Mouse (Mus musculus): ENCODE measurements around the gene Agbl1. TPM values are rescaled to one million over a fixed set of nuclear protein-coding genes. Genes with fewer than 3 reads are reported as not detected.
"Not testable (repeated sequence)": the region's sequence is repeated elsewhere in the genome, so short reads cannot be mapped to it uniquely, and the experiment has no call there.

Agbl1 gene
- polyA plus RNA-seq, 1 experiment: not detected

DNA sequence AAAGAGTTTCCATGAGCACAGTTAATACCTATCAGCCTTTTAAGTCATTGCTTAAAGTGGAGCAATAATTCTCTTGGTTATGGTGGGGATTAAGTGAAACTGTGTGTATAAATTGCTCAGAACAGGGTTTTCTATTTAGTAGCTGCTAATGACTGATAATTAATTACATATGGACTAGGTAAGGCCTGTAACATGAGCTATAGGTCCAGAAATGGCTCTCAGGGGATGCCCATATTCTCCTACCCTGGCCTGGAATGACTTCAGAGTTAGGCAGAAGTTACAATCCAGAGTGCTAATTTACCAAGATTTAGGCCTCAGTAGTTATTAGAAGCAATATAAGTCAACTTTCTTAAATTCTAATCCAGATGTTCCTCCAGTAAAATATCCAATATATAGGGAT, 317.6 kb downstream of the Agbl1 start:
- no peak for DNase-seq (ENCODE audit: low read depth, low spot score)

DNA sequence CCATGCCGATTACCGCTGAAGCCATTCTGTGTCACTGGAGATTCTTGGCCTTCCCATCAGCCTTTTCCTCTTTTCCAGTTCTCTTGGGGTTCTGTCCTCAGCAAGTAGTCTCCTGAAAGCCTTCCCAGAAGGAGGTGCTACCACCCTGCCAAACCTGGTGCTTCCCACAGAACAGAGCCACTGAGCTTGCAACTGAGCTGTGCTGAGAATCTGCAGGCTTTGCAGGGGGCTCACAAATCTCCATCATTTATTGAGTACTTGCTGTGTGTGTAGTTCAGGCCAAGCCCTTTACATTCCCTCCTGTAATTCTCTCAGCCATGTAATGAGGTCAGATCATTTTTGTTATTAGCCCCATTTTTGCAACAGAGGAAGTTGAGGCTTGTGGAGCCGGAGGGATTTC, 322.2 kb downstream of the Agbl1 start:
- DNase-seq (ENCODE audit: low read depth, low spot score): no peak
- 37% methylated on average over 3 of the region's 3 CpGs for WGBS

DNA sequence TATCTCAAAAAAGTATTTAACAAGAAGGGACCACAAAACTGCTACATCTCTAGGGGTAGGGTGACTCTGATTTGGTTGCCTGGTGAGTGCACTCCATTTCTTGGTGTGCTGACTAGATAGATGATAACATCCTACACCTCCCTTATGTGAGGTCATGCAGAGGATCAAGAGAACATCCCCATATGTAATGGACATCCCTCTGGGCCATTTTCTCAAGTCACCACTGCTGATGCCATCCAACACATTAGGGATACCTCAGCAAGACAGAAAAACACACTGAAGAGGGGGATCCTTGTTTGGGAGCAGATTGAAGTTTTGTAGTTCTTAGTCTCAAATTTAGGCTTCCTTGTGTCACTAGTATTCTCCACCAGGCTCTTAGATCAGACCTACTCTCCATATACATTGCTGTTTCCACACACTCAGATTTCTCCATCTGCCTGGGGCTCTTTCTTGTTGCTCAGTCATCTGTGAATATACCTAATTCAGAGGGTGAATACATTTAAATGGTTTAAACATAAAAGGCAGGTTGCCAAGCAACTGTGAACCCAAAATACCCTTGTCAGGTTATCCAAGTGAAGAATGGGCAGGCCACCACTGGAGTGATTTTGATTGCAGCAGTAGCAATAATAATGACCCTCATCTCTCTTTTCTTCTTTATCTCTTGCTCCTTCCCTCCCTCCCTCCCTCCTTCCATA, 331.0 kb downstream of the Agbl1 start:
- DNase-seq (ENCODE audit: low read depth, low spot score): no peak

DNA sequence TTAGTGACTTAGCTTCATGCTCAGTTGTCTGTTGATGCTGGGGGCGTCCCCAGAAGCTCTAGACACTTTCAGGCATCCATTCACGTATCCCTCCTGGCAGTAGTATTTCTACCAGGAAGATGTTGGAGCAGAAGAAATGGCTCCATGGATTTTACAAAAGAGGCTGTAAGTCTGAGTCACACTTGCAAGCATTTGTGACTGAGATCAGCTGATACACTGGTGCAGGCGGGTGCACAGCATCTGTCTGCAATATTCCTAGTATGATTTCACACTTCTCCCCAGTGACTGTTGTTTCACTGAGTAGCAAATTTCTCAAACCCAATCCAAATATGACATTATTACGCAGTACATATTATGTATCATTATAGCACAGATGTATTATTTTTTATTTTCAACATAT, 332.8 kb downstream of the Agbl1 start:
- WGBS: 68% methylated on average over 4 of the region's 4 CpGs
- DNase-seq (ENCODE audit: low read depth, low spot score): no peak

DNA sequence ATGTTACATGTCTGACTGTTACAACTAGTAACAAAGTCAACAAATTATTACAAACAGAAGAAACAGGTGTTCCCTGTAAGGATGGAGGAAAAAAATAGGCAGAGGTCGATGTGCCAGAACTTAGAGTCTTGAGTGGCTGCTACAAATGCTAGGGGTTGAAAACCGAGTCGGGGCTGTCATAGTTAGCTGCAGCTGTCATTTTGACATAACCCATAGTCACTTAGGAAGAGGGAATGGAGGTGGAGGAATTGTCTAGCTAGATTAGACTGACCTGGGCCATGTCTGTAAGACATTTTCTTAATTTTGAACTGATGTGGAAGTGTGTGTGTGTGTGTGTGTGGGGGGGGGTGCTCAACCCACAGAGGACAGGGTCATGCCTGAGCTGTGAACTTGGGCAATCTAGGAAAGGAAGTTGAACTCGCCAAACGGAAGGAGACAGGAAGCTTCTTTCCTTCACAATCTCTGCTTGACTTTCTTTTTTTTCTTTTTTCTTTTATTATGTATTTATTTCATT, 364.9 kb downstream of the Agbl1 start:
- 63% methylated on average over 5 of the region's 5 CpGs for WGBS
- DNase-seq (ENCODE audit: low read depth, low spot score): no peak

DNA sequence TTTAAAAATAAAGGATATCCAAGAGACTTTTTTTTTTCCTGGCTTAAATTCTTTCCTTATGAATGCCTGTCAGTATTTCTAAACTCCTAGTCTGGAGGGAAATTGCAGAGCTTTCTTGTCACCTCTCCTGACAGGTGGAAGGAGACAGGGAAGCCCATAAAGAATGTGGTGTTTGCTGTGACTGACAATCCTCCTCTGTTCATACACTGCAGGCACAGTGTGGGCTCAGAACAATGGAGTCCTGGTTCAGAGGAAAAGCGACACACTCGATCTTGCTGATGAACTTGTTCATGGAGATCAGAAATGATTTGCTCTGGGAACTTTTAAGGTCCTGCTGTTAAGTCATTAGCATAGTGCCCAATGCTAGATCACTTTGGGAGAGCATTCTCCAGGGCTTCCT, 368.1 kb downstream of the Agbl1 start:
- 49% methylated on average over 2 of the region's 2 CpGs for WGBS
- DNase-seq (ENCODE audit: low read depth, low spot score): no peak

DNA sequence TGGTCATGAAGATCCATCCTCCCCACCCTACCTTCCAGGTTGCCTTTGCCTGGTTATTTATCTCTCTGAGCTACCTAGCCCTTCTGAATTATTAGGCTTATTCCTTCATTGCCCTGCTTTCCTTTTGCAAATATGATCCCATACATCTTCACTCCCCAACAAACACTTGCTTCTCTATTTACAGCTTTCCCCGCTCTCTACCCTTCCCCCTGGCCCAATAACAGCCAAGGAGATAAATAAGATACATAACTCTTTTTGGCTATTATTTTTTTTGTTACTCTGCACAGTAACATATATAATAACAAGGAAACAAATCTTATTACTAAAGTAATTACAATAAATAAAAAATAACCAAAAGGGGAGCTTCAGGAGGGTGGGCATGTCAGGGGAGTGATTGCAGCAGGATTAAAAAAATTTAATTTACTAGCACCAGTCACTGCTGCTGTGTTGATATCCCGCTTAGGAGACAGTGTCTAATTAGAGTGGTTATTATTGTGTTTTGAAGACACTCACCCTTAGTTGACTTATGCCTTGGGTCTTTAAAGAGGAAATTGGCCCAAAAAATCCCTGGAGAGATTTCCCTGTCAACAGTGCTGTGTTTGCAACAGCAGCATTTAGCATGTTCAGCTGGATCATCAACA, 370.5 kb downstream of the Agbl1 start:
- 82% methylated on average over 2 of the region's 2 CpGs for WGBS

DNA sequence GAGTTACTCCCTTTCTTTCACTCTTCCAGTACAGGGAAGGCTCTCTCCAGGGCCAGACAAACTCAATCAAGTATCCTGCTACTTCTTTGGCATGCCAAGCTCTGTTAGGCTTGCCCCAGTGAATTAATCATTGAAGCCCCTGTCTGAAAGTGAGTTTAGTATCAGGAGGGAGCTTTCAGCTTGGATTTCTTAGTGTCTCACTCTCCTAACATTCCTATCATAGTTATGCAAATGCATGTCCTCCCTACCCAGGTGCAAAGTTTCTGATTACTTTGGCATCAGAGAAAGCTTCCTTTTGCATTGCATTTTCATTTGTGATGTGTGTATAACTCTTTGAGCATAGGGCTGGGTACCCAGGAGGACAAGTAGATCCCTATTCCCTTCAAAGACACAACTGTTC, 399.8 kb downstream of the Agbl1 start:
- no peak for DNase-seq (ENCODE audit: low read depth, low spot score)

More for the DNA sequence above, 370.5 kb downstream of the Agbl1 start:
- DNase-seq (ENCODE audit: low read depth, low spot score): no peak

DNA sequence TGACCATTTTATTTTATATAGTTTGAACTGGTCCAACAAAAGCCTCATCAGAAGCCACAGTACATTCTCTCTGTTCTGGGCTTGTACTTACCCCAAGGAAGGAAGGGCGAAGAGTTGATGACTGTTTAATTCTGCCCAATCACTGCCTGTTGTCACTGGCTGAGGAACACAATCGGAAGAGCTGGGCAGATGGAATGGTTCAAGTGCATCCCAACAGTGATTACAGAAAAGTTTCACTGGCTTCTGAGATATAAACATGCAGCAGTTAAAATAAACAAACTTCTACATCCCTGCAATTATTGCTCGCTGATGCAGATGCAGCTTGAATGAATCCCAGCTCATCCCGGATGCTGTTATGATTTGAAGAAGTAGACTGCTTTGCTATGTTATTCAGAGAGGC, 421.3 kb downstream of the Agbl1 start:
- no peak for DNase-seq (ENCODE audit: low read depth, low spot score)
- WGBS: 67% methylated on average over 4 of the region's 4 CpGs

DNA sequence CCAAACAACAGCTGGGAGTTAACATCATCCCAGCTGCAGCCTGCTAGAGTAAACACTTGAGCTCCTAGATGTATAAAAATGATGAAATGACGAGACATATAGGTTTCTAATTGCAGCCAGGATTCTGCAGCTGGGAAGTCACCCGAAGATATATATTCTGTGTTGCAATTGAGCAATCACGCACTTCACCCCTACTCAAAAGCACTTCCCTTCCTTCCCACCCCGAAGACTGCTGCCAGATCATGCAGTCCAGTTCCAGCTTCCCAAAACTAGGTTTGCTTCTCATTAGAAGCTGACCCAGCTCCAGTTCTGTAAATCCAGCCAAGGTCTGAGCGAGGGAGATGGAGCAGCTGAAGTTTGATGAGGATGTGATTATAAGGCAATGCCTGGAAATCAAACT, 431.4 kb downstream of the Agbl1 start:
- WGBS: 57% methylated on average over 5 of the region's 5 CpGs
- no peak for DNase-seq (ENCODE audit: low read depth, low spot score)

DNA sequence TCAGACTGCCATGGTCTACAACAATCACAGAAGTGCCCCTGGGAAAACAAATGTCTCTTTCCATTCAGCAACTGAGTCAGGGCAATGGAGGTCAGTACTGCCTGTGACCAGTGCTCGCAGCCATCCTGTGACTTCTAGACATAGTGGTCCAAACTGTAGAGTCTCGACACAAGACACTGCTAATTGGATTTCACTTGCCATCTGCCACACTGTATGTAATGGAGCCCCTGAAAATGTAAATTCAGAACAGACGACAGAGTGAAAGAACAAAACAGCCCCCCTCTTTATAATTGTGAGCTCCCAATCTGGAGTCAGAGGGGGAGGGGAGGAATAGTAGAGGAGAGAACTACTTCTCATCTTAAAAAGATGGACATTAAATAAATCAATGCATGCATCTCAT, 445.2 kb downstream of the Agbl1 start:
- DNase-seq (ENCODE audit: low read depth, low spot score): no peak
- WGBS: 69% methylated on average over 3 of the region's 3 CpGs

DNA sequence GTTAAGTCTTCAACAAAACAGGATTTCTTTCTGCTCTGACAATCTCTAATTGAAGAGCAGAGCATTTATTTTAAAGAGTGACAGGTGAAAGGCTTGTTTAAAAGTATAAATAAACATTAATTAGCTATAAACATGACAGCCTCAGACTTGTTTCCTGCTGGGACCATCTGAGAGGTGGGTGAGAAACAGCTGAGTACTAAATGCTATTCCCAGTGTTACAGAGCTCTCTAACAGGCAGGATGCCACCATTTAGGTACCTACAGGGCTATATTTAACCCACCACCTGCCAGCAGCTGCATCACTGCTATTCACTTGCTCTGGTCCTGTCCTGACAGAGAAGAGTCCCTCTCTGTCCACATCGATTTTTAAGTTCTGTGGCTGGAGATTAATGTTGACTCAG, 471.5 kb downstream of the Agbl1 start:
- 51% methylated on average over 1 of the region's 1 CpGs for WGBS
- no peak for DNase-seq (ENCODE audit: low read depth, low spot score)

DNA sequence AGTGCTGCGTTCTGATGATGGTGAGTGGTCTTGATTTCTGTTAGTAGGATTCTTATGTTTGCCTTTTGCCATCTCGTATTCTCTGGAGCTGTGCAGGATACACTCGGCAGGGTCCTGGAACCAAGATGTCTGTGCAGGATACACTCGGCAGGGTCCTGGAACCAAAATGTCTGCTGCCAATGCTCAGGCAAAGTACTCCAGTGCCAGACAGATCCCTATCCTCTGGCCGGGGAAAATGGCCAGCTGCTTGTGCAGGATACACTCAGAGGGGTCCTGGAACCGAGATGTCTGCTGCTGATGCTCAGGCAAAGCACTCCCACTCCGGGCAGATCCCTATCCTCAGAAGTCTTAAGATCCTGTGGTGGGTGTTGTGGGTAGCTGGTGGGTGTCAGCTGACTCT, 502.5 kb downstream of the Agbl1 start:
- 87% methylated on average over 7 of the region's 7 CpGs for WGBS
- DNase-seq (ENCODE audit: low read depth, low spot score): not testable (repeated sequence)

DNA sequence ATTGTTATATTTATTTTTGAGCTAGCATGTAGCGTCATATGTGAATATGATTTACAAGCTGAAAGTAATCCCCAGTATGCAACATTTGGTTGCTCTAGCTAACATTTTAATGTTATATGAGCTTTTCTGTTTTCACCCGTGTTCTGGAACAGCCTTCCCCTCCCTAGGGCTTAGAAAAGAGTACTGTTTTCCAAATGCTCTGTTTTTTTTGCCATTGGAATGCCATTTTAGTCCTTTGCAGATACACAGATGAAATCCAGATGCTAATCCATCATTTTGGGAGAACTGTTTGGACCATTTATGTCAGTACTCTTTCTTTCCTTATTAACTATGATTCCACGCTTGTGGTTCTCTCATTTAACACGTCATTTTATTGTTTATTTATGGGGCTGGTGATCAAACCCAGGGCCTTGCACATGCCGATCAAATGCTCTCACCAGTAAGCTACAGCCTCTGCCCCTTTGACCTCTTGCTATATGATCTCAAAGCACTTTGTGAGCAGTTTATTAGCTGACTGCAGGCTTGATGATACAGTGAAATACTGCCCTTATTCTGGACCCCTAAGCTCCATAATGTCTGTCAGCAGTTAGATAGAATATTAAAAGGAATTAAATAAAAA, 547.7 kb downstream of the Agbl1 start:
- no peak for DNase-seq (ENCODE audit: low read depth, low spot score)
- 24% methylated on average over 5 of the region's 5 CpGs for WGBS

DNA sequence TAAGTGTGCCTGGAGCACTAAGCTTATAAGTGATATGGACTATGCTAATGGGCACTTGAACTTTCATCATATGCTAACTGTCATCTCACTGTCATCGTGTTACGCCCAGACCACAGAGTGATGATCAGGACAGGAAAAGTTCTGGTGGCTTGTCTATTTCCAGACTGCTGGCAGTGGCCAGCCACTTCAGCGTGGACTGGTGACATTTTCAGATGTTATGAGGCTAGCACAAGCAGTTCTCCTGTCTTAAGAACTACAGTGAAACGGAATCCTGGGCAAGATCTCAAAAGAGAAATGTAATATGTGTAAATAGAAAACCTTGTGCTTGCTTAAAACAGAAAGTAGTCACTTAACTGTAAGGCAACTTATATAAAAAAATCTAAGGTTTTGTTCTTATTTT, 550.8 kb downstream of the Agbl1 start:
- no peak for DNase-seq (ENCODE audit: low read depth, low spot score)
- WGBS: 74% methylated on average over 4 of the region's 4 CpGs

DNA sequence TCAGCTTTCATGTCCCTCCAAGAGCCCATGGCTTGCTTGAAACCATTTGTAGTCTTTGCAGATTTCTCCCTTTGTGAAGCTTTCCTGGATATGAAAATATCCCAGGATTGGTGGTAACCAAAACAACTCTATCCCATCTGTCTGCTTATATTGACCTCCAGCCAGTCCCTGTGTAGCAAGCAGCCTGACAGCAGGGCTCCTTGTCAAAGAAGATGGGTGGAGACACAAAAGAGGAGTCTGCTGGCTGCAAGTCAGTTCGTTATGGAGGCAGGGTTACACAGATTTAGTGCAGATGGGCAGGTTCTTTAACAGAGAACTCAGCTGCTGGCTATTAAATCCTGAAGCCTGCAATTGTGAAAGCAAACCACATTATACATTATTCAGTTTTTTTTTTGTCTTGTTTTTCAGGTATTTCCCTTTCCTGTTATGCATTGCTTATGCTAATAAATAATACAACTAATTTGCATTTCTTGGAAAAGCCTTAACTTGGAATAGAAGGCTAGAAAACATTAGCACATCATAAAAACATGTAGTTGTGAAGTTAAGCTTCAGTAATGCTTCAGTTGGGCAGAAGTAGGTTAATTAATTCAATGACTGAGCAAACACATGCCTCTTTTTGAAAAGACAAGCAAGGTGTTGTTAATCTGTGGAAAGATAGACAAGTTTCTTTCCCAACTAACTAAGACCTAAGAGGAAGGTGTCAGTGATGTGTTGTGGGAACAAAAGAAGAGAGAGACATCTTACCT, 559.0 kb downstream of the Agbl1 start:
- WGBS: 12% methylated on average over 1 of the region's 1 CpGs

DNA sequence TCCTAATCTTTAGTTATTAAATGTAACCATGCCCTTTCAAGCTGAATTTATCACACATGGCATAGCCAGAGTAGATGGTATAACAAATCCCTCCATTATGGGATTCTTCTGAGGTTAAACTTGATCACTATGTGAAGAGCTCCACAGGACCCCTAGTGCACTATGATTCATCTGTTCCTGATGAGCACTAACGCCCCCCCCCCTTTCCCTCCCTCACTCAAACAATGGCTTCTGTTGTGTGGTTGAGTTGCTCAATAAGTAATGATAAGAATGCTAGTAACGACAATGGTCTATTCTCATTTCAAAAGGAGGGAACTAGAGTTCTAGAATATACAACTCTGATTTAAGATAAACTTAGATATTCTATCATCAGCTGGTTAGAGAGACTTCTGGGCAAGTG, 560.4 kb downstream of the Agbl1 start:
- 52% methylated on average over 2 of the region's 2 CpGs for WGBS
- DNase-seq (ENCODE audit: low read depth, low spot score): no peak

More for the DNA sequence above, 559.0 kb downstream of the Agbl1 start:
- no peak for DNase-seq (ENCODE audit: low read depth, low spot score)

DNA sequence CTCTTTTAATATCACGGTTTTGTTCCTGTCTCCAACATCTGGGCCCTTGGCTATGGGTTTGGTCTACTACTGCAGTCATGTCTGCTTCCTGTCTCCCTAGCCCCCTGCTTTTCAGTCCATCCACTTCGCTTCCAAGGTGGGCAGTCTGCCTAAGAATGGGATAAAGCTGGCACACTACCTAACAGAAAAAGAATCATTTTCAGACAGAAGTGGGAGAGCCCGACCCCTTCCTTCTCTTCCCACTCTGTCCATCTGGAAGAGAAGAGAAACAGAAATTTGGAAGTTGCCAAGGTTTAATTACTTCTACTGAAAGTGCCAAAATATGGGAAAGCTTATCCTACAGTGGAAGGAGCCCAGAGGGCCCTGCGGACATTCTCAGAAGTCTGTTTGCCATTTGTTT, 561.6 kb downstream of the Agbl1 start:
- DNase-seq (ENCODE audit: low read depth, low spot score): no peak
- WGBS: 58% methylated on average over 4 of the region's 4 CpGs

DNA sequence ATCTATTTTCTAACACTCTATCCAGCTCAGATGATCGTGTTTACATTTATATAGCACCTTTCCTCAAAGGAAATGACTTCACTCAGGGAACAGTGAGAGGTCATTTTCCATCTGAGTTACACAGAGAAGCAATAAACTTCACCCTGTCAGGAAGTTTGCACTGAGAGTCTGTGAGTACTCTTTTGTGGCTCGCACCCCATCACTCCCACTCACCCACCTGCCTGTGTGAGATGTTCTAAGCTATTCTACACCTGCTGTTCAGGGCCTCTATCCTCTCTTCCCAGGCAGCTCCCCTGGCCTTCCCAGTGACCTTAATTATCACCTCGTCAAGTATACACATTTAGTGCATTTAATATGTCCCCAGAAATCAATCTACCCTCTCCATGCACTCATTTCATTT, 580.3 kb downstream of the Agbl1 start:
- DNase-seq (ENCODE audit: low read depth, low spot score): no peak
- 18% methylated on average over 3 of the region's 3 CpGs for WGBS

DNA sequence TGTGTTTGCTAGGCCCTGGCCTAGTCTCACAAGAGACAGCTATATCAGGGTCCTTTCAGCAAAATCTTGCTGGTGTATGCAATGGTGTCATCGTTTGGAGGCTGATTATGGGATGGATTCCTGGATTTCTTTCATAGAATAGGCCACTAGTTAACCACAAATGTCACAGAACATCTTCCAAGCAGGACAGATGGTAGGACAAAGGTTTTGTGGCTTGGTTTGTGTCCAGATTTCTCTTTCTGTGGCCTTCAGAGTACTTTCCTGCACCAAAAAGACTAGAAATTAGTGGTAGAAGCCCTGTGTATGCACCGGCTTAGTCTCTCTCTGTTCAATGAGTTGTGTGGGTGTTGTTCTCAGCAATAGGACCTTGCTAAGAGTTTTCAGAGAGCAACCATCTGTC, 590.9 kb downstream of the Agbl1 start:
- DNase-seq (ENCODE audit: low read depth, low spot score): no peak
- WGBS: 58% methylated on average over 2 of the region's 2 CpGs

DNA sequence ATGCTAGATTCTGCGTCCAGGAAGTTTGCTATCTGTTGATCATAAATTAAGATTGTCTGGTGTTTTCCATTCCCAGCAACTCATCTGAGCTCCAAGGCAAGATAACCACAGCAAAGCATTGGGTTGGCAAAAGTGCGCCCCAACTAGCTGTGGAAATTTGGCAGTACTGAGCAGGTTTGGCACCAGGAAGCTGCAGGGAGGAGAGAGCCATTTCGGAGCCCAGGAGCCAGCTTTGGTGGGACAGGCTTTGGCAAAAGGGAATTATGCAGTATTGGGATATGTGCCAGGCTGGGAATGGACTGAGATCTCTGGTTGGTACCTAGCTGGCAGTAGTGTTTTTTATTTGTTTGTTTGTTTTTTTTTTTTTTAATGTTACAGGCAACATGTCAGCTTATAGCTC, 612.5 kb downstream of the Agbl1 start:
- DNase-seq (ENCODE audit: low read depth, low spot score): no peak
- 81% methylated on average over 3 of the region's 3 CpGs for WGBS
